Mouse (Mus musculus) limb, embryonic 13.5 days (tissue): ENCODE results near the gene Chmp5. TPM values are rescaled to one million over a fixed set of nuclear protein-coding genes. Genes with fewer than 3 reads are reported as not detected.

Experiments
- ATAC-seq: fragments of 200-750 bp; cut with Nextera tagmentation; 2 replicates; pipeline ENCODE4 v1.8.0; 2017; ENCODE audit warnings: low read depth, moderate number of reproducible peaks, moderate TSS enrichment; ENCODE audit not compliant: low FRiP score
- H3K27ac ChIP-seq: fragments of 300-500 bp; sonication (generic); 2 replicates; pipeline ENCODE4 v1.5.1; 2015; ENCODE audit warnings: inconsistent platforms, mild to moderate bottlenecking, moderate library complexity
- H3K27me3 ChIP-seq: fragments of 300-500 bp; sonication (generic); 2 replicates; pipeline ENCODE4 v1.6.1; 2015; ENCODE audit warnings: mild to moderate bottlenecking, inconsistent platforms
- H3K36me3 ChIP-seq: fragments of 300-500 bp; sonication (generic); 2 replicates; pipeline ENCODE4 v1.6.1; 2015; ENCODE audit warnings: inconsistent platforms, mild to moderate bottlenecking, moderate library complexity
- H3K4me1 ChIP-seq: fragments of 300-500 bp; sonication (generic); 2 replicates; pipeline ENCODE4 v1.6.1; 2015; ENCODE audit warnings: inconsistent platforms
- H3K4me2 ChIP-seq: fragments of 300-500 bp; sonication (generic); replicated peaks from 2 replicates; pipeline ENCODE4 v1.6.1; 2015; ENCODE audit warnings: inconsistent platforms, mild to moderate bottlenecking, moderate library complexity
- H3K4me3 ChIP-seq: fragments of 300-500 bp; sonication (generic); 2 replicates; pipeline ENCODE4 v1.5.1; 2015; ENCODE audit warnings: moderate library complexity, mild to moderate bottlenecking, inconsistent platforms
- H3K9ac ChIP-seq: fragments of 300-500 bp; sonication (generic); 2 replicates; pipeline ENCODE4 v1.6.1; 2015; ENCODE audit warnings: mild to moderate bottlenecking, inconsistent platforms
- H3K9me3 ChIP-seq: fragments of 300-500 bp; sonication (generic); 2 replicates; pipeline ENCODE4 v1.6.1; 2016; ENCODE audit warnings: inconsistent platforms
- WGBS: fragments of 180-500 bp; shearing (Covaris S2); methylation state at CpG from one replicate; pipeline ENCODE4 v1.1.7; 2015; 5-methylcytosine and 5-hydroxymethylcytosine counted together
- polyA plus RNA-seq: library from polyadenylated mRNA; unstranded; fragments of >200 nt; fragmentation: Nextera tagmentation; extraction: Ambion mirVana; gene quantifications from 2 replicates; pipeline ENCODE4 v1.2.1, GENCODE M21; 2015

Gene Chmp5
- polyA plus RNA-seq, 1 experiment from 2014 or later, result 111 TPM

DNA sequence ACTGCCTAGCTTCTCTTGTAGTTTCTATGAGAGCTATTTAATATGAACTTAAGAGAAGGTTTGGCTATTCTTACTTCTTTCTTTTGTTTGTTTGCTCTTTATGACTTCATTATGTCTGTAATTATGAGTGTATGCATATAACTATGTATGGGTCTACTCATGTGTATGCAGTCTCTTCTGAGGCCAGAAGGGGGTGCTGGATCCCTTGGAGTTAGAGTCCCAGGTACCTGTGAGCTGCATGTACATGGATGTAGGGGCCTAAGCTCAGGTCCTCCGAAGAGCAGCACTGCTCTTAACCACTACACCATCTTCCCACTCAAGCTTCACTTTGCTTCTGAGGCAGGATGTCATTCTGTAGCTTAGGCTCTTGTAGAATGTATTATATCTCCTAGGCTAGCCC is 5.3 kb downstream of the Chmp5 start:
- Histone ChIP-seq H3K4me1 (peaks cover 10% of the 10 kb centered on the region), H3K9me3 (no peaks in the 10 kb centered on the region), H3K36me3 (peaks cover 65% of the 10 kb centered on the region), H3K9ac (no peak overlapping the region), H3K4me2 (no peak overlapping the region), H3K4me3 (no peak overlapping the region), H3K27ac (no peak overlapping the region), H3K27me3 (no peaks in the 10 kb centered on the region)
- WGBS, result 89% methylated on average over 1 of the region's 1 CpGs
- no peak for ATAC-seq

- Histone ChIP-seq H3K27ac (no peak overlapping the region), H3K9ac (no peak overlapping the region), H3K27me3 (no peaks in the 10 kb centered on the region), H3K4me3 (no peak overlapping the region), H3K36me3 (peaks cover 81% of the 10 kb centered on the region), H3K4me1 (no peaks in the 10 kb centered on the region), H3K9me3 (no peaks in the 10 kb centered on the region), H3K4me2 (no peak overlapping the region)
- 86% methylated on average over 6 of the region's 6 CpGs for WGBS
- ATAC-seq, result no peak
Observed at GRCm38 (mm10) chr4:40955942-40956341, 7.7 kb downstream of the Chmp5 start.

DNA sequence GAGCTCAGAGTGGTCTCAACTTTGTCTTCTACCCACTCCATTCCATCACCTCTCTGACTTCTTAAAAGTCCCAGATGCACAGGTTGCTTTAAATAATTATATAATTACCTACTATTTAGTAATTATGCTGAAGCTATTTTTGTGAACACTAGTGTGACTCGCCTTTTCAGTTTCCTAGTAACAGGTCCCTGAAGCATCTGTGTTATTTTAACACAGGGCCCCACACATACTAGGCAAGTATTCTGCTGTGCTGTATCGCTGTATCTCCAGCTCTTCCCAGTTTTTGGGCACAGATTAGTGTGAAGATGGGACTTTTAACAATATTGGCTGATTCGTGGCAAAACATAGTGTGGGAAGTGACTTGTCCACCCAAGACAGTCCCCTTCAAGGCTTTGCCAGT is 15.3 kb downstream of the Chmp5 start:
- Histone ChIP-seq H3K27ac (no peak overlapping the region), H3K4me3 (no peak overlapping the region), H3K36me3 (peaks cover 89% of the 10 kb centered on the region), H3K9me3 (no peaks in the 10 kb centered on the region), H3K9ac (no peak overlapping the region), H3K4me1 (no peaks in the 10 kb centered on the region), H3K27me3 (no peaks in the 10 kb centered on the region), H3K4me2 (no peak overlapping the region)
- no peak for ATAC-seq
- WGBS, result 93% methylated on average over 3 of the region's 3 CpGs

DNA sequence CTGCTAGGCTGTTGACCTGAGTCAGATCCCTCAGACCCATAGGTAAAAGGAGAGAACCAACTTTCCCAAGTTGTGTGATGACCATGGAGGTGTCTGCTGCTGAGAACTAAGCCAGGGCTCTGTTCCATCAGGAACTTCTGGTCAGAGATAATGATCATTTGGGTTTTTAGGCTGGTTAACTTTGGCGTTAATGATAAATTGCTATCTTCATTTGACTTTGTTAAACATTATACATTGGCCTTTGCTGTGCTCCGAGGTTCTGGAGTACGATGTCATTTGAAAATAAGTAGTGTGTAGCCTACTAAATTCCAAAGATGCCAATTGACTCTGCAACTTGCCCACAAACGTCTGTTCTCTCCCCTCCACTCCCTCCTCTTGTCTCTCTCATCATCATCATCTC is 21.0 kb downstream of the Chmp5 start:
- peak overlapping the region; percentile 76; the same call in 1 of the 2 replicates for H3K4me2 ChIP-seq
- 79% methylated on average over 4 of the region's 4 CpGs for WGBS
- 0 out of 2 replicates have a peak overlapping the region, but pooled peaks have one; percentile 97 for H3K4me3 ChIP-seq
- H3K27me3 ChIP-seq, result no peaks in the 10 kb centered on the region
- H3K9me3 ChIP-seq, result no peaks in the 10 kb centered on the region
- no peak overlapping the region for H3K9ac ChIP-seq
- no peak overlapping the region for H3K27ac ChIP-seq
- no peak for ATAC-seq
- H3K36me3 ChIP-seq, result peaks cover 37% of the 10 kb centered on the region
- H3K4me1 ChIP-seq, result peaks cover 25% of the 10 kb centered on the region

DNA sequence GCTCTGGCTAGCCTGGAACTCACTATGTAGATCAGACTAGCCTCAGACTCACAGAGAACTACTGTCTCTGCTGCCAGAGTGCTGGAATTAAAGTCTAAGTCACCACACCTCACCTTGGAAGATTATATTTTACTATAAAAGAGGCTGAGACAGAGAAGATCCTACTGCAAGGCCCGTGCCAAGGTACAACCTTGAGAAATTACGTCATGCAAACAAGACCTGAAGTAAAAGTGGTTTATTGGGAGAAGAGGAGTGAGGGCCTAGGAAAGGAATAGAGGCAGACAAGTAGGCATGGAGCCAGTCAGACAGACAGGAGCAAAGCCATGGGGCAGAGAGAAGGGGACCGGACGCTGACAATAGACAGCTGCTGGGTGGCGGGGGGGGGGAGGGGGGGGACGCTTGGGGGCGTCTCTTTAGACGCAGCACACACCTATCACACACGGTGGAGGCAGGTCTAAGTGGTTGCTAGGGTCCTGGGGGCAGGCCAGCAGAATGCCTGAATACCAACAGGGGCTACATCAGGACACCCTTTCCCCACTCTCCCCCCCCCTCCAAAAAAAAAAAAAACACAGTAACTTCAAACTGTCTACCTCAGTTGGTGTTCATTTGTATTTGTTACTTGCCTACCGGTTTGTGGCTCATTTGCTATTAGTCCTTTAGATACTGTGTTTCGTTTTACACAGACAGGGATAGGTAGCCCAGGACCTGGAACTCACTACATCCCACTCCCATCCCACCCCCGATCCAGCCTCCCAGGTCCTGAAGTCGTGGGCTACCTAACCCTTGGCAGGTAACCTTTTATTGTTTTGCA is 21.8 kb downstream of the Chmp5 start:
- peak overlapping the region; percentile 93 for H3K27ac ChIP-seq
- peak; percentile 42 for ATAC-seq
- peaks cover 25% of the 10 kb centered on the region for H3K4me1 ChIP-seq
- H3K4me3 ChIP-seq, result peak overlapping the region; percentile 97
- 14% methylated on average over 13 of the region's 13 CpGs for WGBS
- H3K9ac ChIP-seq, result peak overlapping the region; percentile 88
- peak overlapping the region; percentile 76 for H3K4me2 ChIP-seq
- H3K36me3 ChIP-seq, result peaks cover 30% of the 10 kb centered on the region
- no peaks in the 10 kb centered on the region for H3K27me3 ChIP-seq
- H3K9me3 ChIP-seq, result no peaks in the 10 kb centered on the region

DNA sequence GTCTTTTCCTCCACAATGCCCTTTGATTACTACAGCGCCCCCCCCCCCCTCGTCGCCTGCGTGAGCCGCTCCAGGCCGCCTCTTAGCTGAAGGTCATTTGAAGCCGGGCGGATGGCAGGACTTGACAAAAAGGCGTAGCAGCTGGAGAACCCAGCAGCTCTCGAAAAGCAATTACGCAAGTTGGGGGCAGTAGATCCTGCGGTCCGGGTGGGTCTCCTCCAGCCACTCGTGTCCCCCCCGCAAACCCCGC is 22.3 kb downstream of the Chmp5 start:
- peak overlapping the region; percentile 93 for H3K27ac ChIP-seq
- H3K4me2 ChIP-seq, result peak overlapping the region; percentile 76
- peak overlapping the region; percentile 88 for H3K9ac ChIP-seq
- WGBS, result under 1% methylated on average over 16 of the region's 16 CpGs
- no peaks in the 10 kb centered on the region for H3K27me3 ChIP-seq
- peaks cover 26% of the 10 kb centered on the region for H3K36me3 ChIP-seq
- H3K4me3 ChIP-seq, result peak overlapping the region; percentile 97
- peaks cover 25% of the 10 kb centered on the region for H3K4me1 ChIP-seq
- ATAC-seq, result no peak
- H3K9me3 ChIP-seq, result no peaks in the 10 kb centered on the region

DNA sequence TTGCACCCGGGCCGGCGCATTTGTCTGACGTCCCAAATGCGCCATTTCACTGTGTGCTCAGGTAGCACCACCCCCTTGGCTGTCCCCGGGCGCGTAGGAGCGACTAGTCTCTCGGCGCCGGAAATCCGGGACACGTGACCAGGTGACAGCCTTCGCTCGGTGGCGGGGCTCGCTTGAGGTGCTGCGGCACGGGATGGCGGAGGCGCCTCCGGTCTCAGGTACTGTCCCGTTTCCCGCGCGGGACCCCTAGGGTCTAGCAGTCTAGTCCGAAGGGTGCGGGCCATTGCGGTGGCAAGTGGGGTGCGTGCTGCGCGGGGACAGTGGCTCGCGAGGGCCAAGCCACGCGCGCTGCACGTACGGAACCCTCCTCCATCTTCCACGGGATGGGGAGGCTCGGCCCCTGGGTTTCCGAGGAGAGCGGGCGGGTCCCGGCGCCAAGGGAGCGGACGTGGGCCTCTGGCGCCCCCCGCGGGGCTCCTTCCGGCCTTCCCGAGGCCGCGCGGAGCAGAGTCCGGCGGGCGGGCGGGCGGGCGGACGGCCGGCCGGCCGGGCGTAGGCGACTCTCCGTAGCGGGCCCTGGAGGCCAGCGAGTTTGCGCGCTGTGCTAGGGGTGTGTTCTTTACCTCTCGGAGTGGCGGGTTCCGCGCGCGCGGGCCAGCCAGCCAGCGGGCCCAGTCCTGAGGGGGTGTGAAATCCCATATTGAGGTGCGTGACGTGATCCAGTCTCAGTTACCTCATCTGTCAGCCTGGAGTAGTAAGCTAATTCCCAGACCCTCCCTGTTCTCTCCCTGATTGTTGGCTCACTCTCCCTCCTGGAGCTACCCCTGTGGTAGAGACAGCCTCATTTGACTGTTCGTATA is 22.9 kb downstream of the Chmp5 start, which contains the start of gene Nfx1:
Gene Nfx1, plus strand, starts transcription at position 65 of the 860 bp plus-strand sequence.
- peak within 1 kb of the TSS; percentile 76 for H3K4me2 ChIP-seq
- H3K4me1 ChIP-seq, result peaks cover 25% of the 10 kb centered on the region
- no peaks in the 10 kb centered on the region for H3K27me3 ChIP-seq
- peak within 1 kb of the TSS; percentile 88 for H3K9ac ChIP-seq
- under 1% methylated on average over 84 of the region's 85 CpGs for WGBS
- H3K9me3 ChIP-seq, result no peaks in the 10 kb centered on the region
- ATAC-seq, result peak; percentile 95
- peaks cover 23% of the 10 kb centered on the region for H3K36me3 ChIP-seq
- H3K27ac ChIP-seq, result peak within 1 kb of the TSS; percentile 93
- H3K4me3 ChIP-seq, result peak within 1 kb of the TSS; percentile 97

DNA sequence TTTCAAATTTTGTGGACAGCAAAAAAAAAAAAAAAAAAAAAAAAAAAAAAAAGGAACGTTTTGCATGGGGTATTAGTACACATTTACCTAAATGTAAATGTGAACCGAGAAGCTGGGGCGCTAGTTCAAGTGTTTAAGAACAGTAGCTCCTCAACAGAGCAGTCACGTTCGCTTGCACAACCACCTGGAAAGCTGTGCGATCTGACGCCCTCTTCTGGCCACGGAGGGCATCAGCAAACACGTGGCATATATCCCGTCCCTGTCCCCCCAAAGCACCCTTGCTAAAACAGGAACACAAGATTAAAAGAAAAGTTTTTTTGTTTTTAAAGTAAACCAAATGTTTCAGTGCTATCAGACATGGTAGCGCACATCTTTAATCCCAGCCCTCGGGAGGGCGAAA is 23.5 kb downstream of the Chmp5 start:
- no peaks in the 10 kb centered on the region for H3K9me3 ChIP-seq
- H3K27ac ChIP-seq, result peak overlapping the region; percentile 93; the same call in 1 of the 2 replicates
- no peak for ATAC-seq
- WGBS, result 26% methylated on average over 13 of the region's 13 CpGs
- peak overlapping the region; percentile 76 for H3K4me2 ChIP-seq
- H3K4me3 ChIP-seq, result peak overlapping the region; percentile 97
- peak overlapping the region; percentile 88 for H3K9ac ChIP-seq
- H3K27me3 ChIP-seq, result no peaks in the 10 kb centered on the region
- peaks cover 23% of the 10 kb centered on the region for H3K36me3 ChIP-seq
- peaks cover 25% of the 10 kb centered on the region for H3K4me1 ChIP-seq

DNA sequence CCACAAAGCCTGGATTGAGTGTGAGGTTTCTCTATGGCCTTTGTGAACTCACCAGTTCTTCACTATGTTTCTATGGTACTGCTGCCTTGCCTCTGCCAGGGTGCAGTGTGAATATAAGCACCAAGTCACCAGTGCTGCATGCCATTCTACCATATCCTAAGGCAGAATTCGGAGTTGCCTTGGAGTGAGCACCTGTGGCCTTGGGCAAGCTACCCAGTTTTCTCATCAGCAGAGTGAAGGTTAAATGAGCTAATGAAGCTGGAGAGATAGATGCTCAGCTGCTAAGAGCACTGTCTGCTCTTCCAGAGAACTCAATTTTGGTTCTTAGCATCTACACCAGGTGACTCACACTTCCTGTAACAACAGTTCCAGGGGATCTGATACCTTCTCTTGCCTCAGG is 25.8 kb downstream of the Chmp5 start:
- no peak overlapping the region for H3K9ac ChIP-seq
- H3K36me3 ChIP-seq, result peaks cover 31% of the 10 kb centered on the region
- ATAC-seq, result no peak
- H3K4me2 ChIP-seq, result no peak overlapping the region
- peaks cover 25% of the 10 kb centered on the region for H3K4me1 ChIP-seq
- no peaks in the 10 kb centered on the region for H3K9me3 ChIP-seq
- H3K27ac ChIP-seq, result no peak overlapping the region
- H3K27me3 ChIP-seq, result no peaks in the 10 kb centered on the region
- 88% methylated on average over 1 of the region's 1 CpGs for WGBS
- no peak overlapping the region for H3K4me3 ChIP-seq

GRCm38 (mm10) chr4:40975678-40976077 is 27.5 kb downstream of the Chmp5 start:
- over 99% methylated on average over 3 of the region's 3 CpGs for WGBS
- peaks cover 47% of the 10 kb centered on the region for H3K36me3 ChIP-seq

DNA sequence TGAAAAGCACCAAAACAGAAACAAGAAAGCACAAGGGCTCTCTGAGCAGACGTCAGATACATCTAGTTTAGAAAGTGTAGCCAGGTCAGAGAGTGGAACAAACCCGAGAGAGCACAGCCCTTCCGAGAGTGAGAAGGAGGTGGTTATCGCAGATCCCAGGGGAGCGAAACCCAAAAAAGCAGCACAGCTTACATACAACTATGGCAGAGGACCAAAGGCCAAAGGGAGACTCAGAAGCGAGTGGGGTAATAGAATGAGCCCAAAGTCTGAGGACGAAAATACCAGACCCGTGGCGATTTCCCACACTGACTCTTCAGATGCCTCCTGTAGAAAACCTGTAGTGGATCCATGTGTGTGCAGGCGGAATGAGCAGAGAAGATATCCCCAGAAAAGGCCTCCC is 28.4 kb downstream of the Chmp5 start:
- 90% methylated on average over 10 of the region's 10 CpGs for WGBS
- Histone ChIP-seq H3K36me3 (peaks cover 56% of the 10 kb centered on the region), H3K4me2 (no peak overlapping the region), H3K4me1 (peaks cover 16% of the 10 kb centered on the region), H3K9me3 (no peaks in the 10 kb centered on the region), H3K27me3 (no peaks in the 10 kb centered on the region), H3K27ac (no peak overlapping the region), H3K9ac (no peak overlapping the region), H3K4me3 (no peak overlapping the region)
- no peak for ATAC-seq

More at GRCm38 (mm10) chr4:40975678-40976077, 27.5 kb downstream of the Chmp5 start:
- no peak for ATAC-seq
- Histone ChIP-seq H3K4me1 (peaks cover 16% of the 10 kb centered on the region), H3K4me2 (no peak overlapping the region), H3K9me3 (no peaks in the 10 kb centered on the region), H3K27ac (no peak overlapping the region), H3K4me3 (no peak overlapping the region), H3K27me3 (no peaks in the 10 kb centered on the region), H3K9ac (no peak overlapping the region)

- no peak for ATAC-seq
- H3K4me1 ChIP-seq, result peaks cover 7% of the 10 kb centered on the region; the same call in 1 of the 2 replicates
- no peaks in the 10 kb centered on the region for H3K27me3 ChIP-seq
- H3K4me3 ChIP-seq, result no peak overlapping the region
- no peak overlapping the region for H3K27ac ChIP-seq
- no peak overlapping the region for H3K9ac ChIP-seq
- no peaks in the 10 kb centered on the region for H3K9me3 ChIP-seq
- WGBS, result 97% methylated on average over 1 of the region's 1 CpGs
- H3K36me3 ChIP-seq, result peaks cover 60% of the 10 kb centered on the region
- no peak overlapping the region for H3K4me2 ChIP-seq
Observed at GRCm38 (mm10) chr4:40979430-40979829, 31.2 kb downstream of the Chmp5 start.
